Mouse (Mus musculus) testis, adult 2 months (tissue): ENCODE data around the gene Ppp1cc.

Source experiments
- CTCF ChIP-seq: fragments of 200-500 bp; IDR thresholded peaks from 2 replicates; pipeline ENCODE4 v1.5.1; 2012; ENCODE audit warnings: low read depth, mild to moderate bottlenecking, inconsistent platforms, low read length, moderate library complexity; ENCODE audit not compliant: control insufficient read depth, insufficient read depth, insufficient replicate concordance
- POLR2A ChIP-seq: fragments of 200-500 bp; IDR thresholded peaks from 2 replicates; pipeline ENCODE4 v1.6.1; 2012; ENCODE audit warnings: low read depth, mild to moderate bottlenecking, inconsistent platforms, low read length, moderate library complexity; ENCODE audit not compliant: control insufficient read depth

DNA sequence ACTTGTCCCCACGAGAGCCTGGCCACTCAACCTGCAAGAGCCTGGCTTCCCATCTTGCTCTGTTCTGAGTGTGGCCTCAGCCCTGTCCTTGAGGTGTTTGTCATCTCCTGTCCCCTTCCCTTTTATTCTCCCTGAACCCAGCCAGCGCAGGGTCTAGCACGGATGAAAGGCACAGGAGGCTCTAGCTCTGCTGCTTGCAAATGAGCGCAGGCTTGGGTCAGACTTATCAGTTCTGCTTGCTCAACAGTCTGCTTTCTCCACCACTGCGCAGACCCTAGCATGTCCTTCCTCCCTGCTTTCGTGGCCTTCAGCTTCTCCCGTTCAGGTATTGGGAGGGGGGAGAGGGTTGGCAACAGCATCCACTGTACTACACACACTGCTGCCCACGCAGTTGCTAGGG is 54.0 kb downstream of the Ppp1cc start:
- no peak for TF ChIP-seq CTCF
- TF ChIP-seq POLR2A, result no peak
